Mouse (Mus musculus) T-helper 1 cell (primary cell): Measurements from ENCODE around the gene Gm6482.
"Not testable (repeated sequence)": the region's sequence is repeated elsewhere in the genome, so short reads cannot be mapped to it uniquely, and the experiment has no call there.

Source experiments
- in situ Hi-C: fragments of 300-600 bp; cut with MboI, MseI; formaldehyde crosslinking; loops from one replicate; pipeline ENCODE4 v1.15.1; 2025; ENCODE audit warnings: high pct_unique_total_duplicates

Gm6482 gene

GRCm38 (mm10) chr14:41408181-41408580, at the start of gene Gm6482:
Gene Gm6482 (minus strand): TSS chr14:41408281.
- in situ Hi-C loops: not testable (repeated sequence)

- in situ Hi-C loops: loop anchor here (5.0 kb wide), 1 partner anchor 709 kb away; the partner anchor contains the start of gene Gm17027
These were observed 45.3 kb upstream of the Gm6482 start, which contains the start of gene Gm7954 for GRCm38 (mm10) chr14:41453418-41453817. Gene Gm7954 (minus strand): TSS chr14:41453518.

GRCm38 (mm10) chr14:41425393-41426075, 17.5 kb upstream of the Gm6482 start:
- in situ Hi-C loops: loop anchor here (5.0 kb wide), 1 partner anchor 292 kb away; no protein-coding TSS in a partner anchor

GRCm38 (mm10) chr14:41424694-41425093, 16.6 kb upstream of the Gm6482 start:
- in situ Hi-C loops: loop anchor here (5.0 kb wide), 1 partner anchor 293 kb away; no protein-coding TSS in a partner anchor

GRCm38 (mm10) chr14:41386279-41386678, 21.8 kb downstream of the Gm6482 start, which contains the start of gene Gm7945:
Gene Gm7945 (minus strand): TSS chr14:41386379.
- in situ Hi-C loops: loop anchor here (25.0 kb wide), 1 partner anchor 101 kb away; the partner anchor contains the start of gene Gm3486
